Mouse (Mus musculus): ENCODE results near the gene Pcdh9.
"Not testable (repeated sequence)": the region's sequence is repeated elsewhere in the genome, so short reads cannot be mapped to it uniquely, and the experiment has no call there.

Pcdh9 gene

GRCm38 (mm10) chr14:93380757-93381156 is 509.7 kb downstream of the Pcdh9 start:
- peak; percentile 66 for ATAC-seq (ENCODE audit: low TSS enrichment)

- ATAC-seq (ENCODE audit: low TSS enrichment) = no peak
Observed at GRCm38 (mm10) chr14:93376159-93376558, 514.3 kb downstream of the Pcdh9 start.

- peak; percentile 84 for ATAC-seq (ENCODE audit: low TSS enrichment)
Observed at GRCm38 (mm10) chr14:93374181-93374580, 516.3 kb downstream of the Pcdh9 start.

GRCm38 (mm10) chr14:93354150-93354549 is 536.3 kb downstream of the Pcdh9 start:
- ATAC-seq (ENCODE audit: low TSS enrichment) = no peak

GRCm38 (mm10) chr14:93350906-93351305 is 539.6 kb downstream of the Pcdh9 start:
- peak; percentile 98 for ATAC-seq (ENCODE audit: low TSS enrichment)

GRCm38 (mm10) chr14:93349166-93349565 is 541.3 kb downstream of the Pcdh9 start:
- ATAC-seq (ENCODE audit: low TSS enrichment) = no peak

GRCm38 (mm10) chr14:93347031-93347430 is 543.4 kb downstream of the Pcdh9 start:
- ATAC-seq (ENCODE audit: low TSS enrichment) = no peak

- no peak for ATAC-seq (ENCODE audit: low TSS enrichment)
Observed at GRCm38 (mm10) chr14:93342781-93343180, 547.7 kb downstream of the Pcdh9 start.

GRCm38 (mm10) chr14:93341390-93341789 is 549.1 kb downstream of the Pcdh9 start:
- ATAC-seq (ENCODE audit: low TSS enrichment) = no peak

GRCm38 (mm10) chr14:93329247-93329646 is 561.2 kb downstream of the Pcdh9 start:
- no peak for ATAC-seq (ENCODE audit: low TSS enrichment)

- peak; percentile 74 for ATAC-seq (ENCODE audit: low TSS enrichment)
Observed at GRCm38 (mm10) chr14:93317393-93317792, 573.1 kb downstream of the Pcdh9 start.

- peak; percentile 62 for ATAC-seq (ENCODE audit: low TSS enrichment)
Observed at GRCm38 (mm10) chr14:93288361-93288760, 602.1 kb downstream of the Pcdh9 start.

GRCm38 (mm10) chr14:93287642-93288041 is 602.8 kb downstream of the Pcdh9 start:
- ATAC-seq (ENCODE audit: low TSS enrichment) = no peak

- ATAC-seq (ENCODE audit: low TSS enrichment) = peak; percentile 74
Observed at GRCm38 (mm10) chr14:93285136-93285535, 605.3 kb downstream of the Pcdh9 start.

- ATAC-seq (ENCODE audit: low TSS enrichment) = no peak
Observed at GRCm38 (mm10) chr14:93284009-93284408, 606.5 kb downstream of the Pcdh9 start.

- peak; percentile 42; the same call in 1 of the 2 replicates for ATAC-seq (ENCODE audit: low TSS enrichment)
Observed at GRCm38 (mm10) chr14:93275661-93276060, 614.8 kb downstream of the Pcdh9 start.

GRCm38 (mm10) chr14:93274767-93275166 is 615.7 kb downstream of the Pcdh9 start:
- ATAC-seq (ENCODE audit: low TSS enrichment) = peak; percentile 95

- no peak for ATAC-seq (ENCODE audit: low TSS enrichment)
Observed at GRCm38 (mm10) chr14:93253411-93253810, 637.1 kb downstream of the Pcdh9 start.

- no peak for ATAC-seq (ENCODE audit: low TSS enrichment)
Observed at GRCm38 (mm10) chr14:93240263-93240662, 650.2 kb downstream of the Pcdh9 start.

GRCm38 (mm10) chr14:93234333-93234732 is 656.1 kb downstream of the Pcdh9 start:
- 0 out of 2 replicates have a peak, but pooled peaks have one; percentile 38 for ATAC-seq (ENCODE audit: low TSS enrichment)

- ATAC-seq (ENCODE audit: low TSS enrichment) = no peak
Observed at GRCm38 (mm10) chr14:93233599-93233998, 656.9 kb downstream of the Pcdh9 start.

GRCm38 (mm10) chr14:93214846-93215245 is 675.6 kb downstream of the Pcdh9 start:
- not testable (repeated sequence) for ATAC-seq (ENCODE audit: low TSS enrichment)

- ATAC-seq (ENCODE audit: low TSS enrichment) = no peak
Observed at GRCm38 (mm10) chr14:93199791-93200190, 690.7 kb downstream of the Pcdh9 start.
